Comparison of ENCODE assay signal across 8 mouse cellular contexts in the genomic region with DNA sequence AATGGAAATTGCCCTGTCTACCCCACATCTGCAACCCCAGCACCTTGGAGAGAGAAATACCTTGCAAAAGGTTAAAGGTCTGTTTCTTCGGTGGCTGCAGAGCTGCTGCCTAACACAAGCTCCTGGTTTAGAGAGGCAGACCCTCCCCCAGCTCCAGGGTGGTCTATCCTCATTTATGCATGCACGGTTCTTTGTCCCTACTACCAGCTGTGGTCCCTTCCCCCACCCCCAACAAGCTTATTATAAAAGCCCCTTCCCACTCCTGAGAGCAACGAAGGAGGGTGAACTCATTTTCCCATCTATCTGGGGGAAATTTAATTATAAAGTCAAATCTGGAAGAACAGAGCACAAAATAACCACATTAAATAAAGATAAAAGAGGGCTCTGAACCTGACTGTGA. TPM values are rescaled to one million over a fixed set of nuclear protein-coding genes. Genes with fewer than 3 reads are reported as not detected.
DNase-seq lines count a peak whose midpoint lies in the region; ATAC-seq lines count a peak whose summit lies in the region.

Pxylp1 (minus strand) TSS at position 124 of the 400 bp plus-strand sequence.

- no peaks in the 10 kb centered on the region for H3K36me3 ChIP-seq in kidney, embryonic 15.5 days
- H3K36me3 ChIP-seq in forebrain, embryonic 12.5 days (replicated peaks): no peaks in the 10 kb centered on the region
- no peaks in the 10 kb centered on the region for H3K36me3 ChIP-seq in hindbrain, embryonic 14.5 days (replicated peaks; ENCODE audit: control insufficient read depth, insufficient read depth)

- no peaks in the 10 kb centered on the region for H3K9me3 ChIP-seq in kidney, embryonic 15.5 days (replicated peaks)
- no peaks in the 10 kb centered on the region for H3K9me3 ChIP-seq in forebrain, embryonic 12.5 days
- H3K9me3 ChIP-seq in hindbrain, embryonic 14.5 days (ENCODE audit: control insufficient read depth, low read length): no peaks in the 10 kb centered on the region

- no peak for ATAC-seq in kidney, embryonic 15.5 days (replicated peaks; ENCODE audit: low FRiP score)
- peak; percentile 37; the same call in 1 of the 2 replicates for ATAC-seq in forebrain, embryonic 12.5 days (ENCODE audit: low FRiP score)
- ATAC-seq in hindbrain, embryonic 14.5 days (ENCODE audit: low FRiP score): no peak
- ATAC-seq in erythroid progenitor cell, adult 5-6 weeks (replicated peaks; ENCODE audit: low FRiP score, poor library complexity, severe bottlenecking): no peak

- no peak within 1 kb of the TSS for H3K9ac ChIP-seq in kidney, embryonic 15.5 days
- H3K9ac ChIP-seq in forebrain, embryonic 12.5 days: no peak within 1 kb of the TSS; the same call in 1 of the 2 replicates
- peak within 1 kb of the TSS; percentile 39; the same call in 1 of the 2 replicates for H3K9ac ChIP-seq in hindbrain, embryonic 14.5 days

- WGBS in kidney, embryonic 15.5 days: 19% methylated on average over 3 of the region's 3 CpGs
- WGBS in forebrain, embryonic 12.5 days: 2% methylated on average over 3 of the region's 3 CpGs
- WGBS in hindbrain, embryonic 14.5 days: 3% methylated on average over 3 of the region's 3 CpGs

- no peak within 1 kb of the TSS for H3K27ac ChIP-seq in kidney, embryonic 15.5 days
- peak within 1 kb of the TSS; percentile 66 for H3K27ac ChIP-seq in forebrain, embryonic 12.5 days
- H3K27ac ChIP-seq in hindbrain, embryonic 14.5 days: peak within 1 kb of the TSS; percentile 78

- H3K4me2 ChIP-seq in kidney, embryonic 15.5 days: no peak within 1 kb of the TSS
- H3K4me2 ChIP-seq in forebrain, embryonic 12.5 days: peak within 1 kb of the TSS; percentile 13; the same call in 1 of the 2 replicates
- peak within 1 kb of the TSS; percentile 30 for H3K4me2 ChIP-seq in hindbrain, embryonic 14.5 days (replicated peaks)

- H3K27me3 ChIP-seq in kidney, embryonic 15.5 days: peaks cover 33% of the 10 kb centered on the region
- H3K27me3 ChIP-seq in forebrain, embryonic 12.5 days: peaks cover 17% of the 10 kb centered on the region
- H3K27me3 ChIP-seq in hindbrain, embryonic 14.5 days (ENCODE audit: control insufficient read depth, insufficient read depth, low read length): no peaks in the 10 kb centered on the region

- peaks cover 31% of the 10 kb centered on the region for H3K4me1 ChIP-seq in kidney, embryonic 15.5 days
- peaks cover 53% of the 10 kb centered on the region for H3K4me1 ChIP-seq in forebrain, embryonic 12.5 days
- peaks cover 43% of the 10 kb centered on the region for H3K4me1 ChIP-seq in hindbrain, embryonic 14.5 days (replicated peaks; ENCODE audit: control insufficient read depth, insufficient read depth, low read length)

- no peak for DNase-seq in kidney, postnatal 14 days
- peak; percentile 51 for DNase-seq in hindbrain, embryonic 14.5 days (ENCODE audit: low spot score)
- DNase-seq in mesoderm, embryonic 11.5 days (ENCODE audit: low read depth, low spot score): peak; percentile 66
- DNase-seq in right cerebral cortex, adult 18-20 months: no peak
- no peak for DNase-seq in adipocyte (ENCODE audit: low spot score)

- H3K4me3 ChIP-seq in kidney, embryonic 15.5 days (replicated peaks): no peak within 1 kb of the TSS
- no peak within 1 kb of the TSS for H3K4me3 ChIP-seq in forebrain, embryonic 12.5 days (replicated peaks)
- H3K4me3 ChIP-seq in hindbrain, embryonic 14.5 days (replicated peaks; ENCODE audit: low read length): no peak within 1 kb of the TSS

RNA-seq across cellular contexts. Expression of gene Pxylp1, which starts in this region (rescaled TPM):
- 17.0 and 18.8 TPM in 2 replicates for polyA plus RNA-seq in kidney, embryonic 15.5 days (2015; fragmentation: Nextera tagmentation; extraction: Ambion mirVana)
- 48.5 and 51.2 TPM in 2 replicates for polyA plus RNA-seq in forebrain, embryonic 12.5 days (2016; fragmentation: Nextera tagmentation; extraction: Ambion mirVana)
- polyA plus RNA-seq in hindbrain, embryonic 14.5 days (2014; fragmentation: Nextera tagmentation; extraction: Ambion mirVana): 34.6 and 43.9 TPM in 2 replicates
- 14.8 and 20.1 TPM in 2 replicates for total RNA-seq in erythroid progenitor cell, adult 5-6 weeks (2015; ENCODE audit: low replicate concordance)
- 5.4 and 8.7 TPM in 2 replicates for total RNA-seq in erythroid progenitor cell, adult 5-6 weeks (2017; ENCODE audit: low replicate concordance)

Comparison
In these comparisons a context has a peak if more than half of its experiments do, and no peak if none do; other contexts are left out.
1. DNase-seq: peak in hindbrain, embryonic 14.5 days (single experiment) and mesoderm, embryonic 11.5 days (single experiment); none in kidney, postnatal 14 days (single experiment), right cerebral cortex, adult 18-20 months (single experiment) and adipocyte (single experiment).